Mouse (Mus musculus): ENCODE results near the gene Draxin. TPM values are rescaled to one million over a fixed set of nuclear protein-coding genes. Genes with fewer than 3 reads are reported as not detected.
A peak's percentile ranks its signal among the peaks of the same experiment; 100 is the strongest.

The Draxin gene
- total RNA-seq, 2 experiments from 2014 or later, result 0.42 TPM; not detected in 1

DNA sequence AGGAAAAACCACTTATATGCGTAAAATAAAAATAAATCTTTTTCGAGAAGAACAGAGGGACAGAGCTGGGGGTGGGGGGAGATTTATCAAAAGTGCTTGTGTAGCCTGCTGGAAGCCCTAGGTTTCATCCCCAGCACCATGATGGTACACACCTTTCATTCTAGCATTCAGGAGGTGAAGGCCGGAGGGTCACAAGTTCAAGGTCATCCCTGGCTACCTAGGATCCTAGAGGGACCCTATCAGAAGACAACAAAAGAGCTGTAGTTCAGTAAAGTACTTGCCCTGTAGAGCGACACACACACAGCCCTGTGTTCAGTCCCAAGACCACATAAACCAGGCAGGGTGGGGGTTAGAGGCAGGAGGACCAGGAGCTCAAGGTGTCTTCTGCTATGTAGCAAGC lies 23.5 kb upstream of the Draxin start:
- no peak for ATAC-seq (replicated peaks; ENCODE audit: low FRiP score, poor library complexity, severe bottlenecking)

DNA sequence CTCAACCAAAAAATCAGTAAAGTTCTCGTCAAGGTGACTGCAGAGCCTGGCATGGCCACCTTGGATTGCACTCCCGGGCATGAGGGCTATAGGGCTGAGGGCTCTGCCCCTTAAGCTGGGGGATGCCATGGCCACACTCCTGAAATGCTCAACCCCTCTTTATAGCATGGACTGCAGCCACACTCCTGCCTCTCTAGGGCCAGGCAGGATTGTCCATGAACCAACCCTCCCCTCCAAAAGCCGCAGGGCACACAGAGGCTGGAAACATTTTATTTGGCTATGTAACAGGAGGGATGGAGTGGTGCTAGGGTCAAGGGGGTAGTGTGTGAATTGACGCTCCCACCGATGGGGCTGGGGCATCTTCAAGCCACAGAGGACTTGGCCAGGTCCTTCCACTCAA lies 22.0 kb upstream of the Draxin start:
- ATAC-seq (replicated peaks; ENCODE audit: low FRiP score, poor library complexity, severe bottlenecking), result no peak

DNA sequence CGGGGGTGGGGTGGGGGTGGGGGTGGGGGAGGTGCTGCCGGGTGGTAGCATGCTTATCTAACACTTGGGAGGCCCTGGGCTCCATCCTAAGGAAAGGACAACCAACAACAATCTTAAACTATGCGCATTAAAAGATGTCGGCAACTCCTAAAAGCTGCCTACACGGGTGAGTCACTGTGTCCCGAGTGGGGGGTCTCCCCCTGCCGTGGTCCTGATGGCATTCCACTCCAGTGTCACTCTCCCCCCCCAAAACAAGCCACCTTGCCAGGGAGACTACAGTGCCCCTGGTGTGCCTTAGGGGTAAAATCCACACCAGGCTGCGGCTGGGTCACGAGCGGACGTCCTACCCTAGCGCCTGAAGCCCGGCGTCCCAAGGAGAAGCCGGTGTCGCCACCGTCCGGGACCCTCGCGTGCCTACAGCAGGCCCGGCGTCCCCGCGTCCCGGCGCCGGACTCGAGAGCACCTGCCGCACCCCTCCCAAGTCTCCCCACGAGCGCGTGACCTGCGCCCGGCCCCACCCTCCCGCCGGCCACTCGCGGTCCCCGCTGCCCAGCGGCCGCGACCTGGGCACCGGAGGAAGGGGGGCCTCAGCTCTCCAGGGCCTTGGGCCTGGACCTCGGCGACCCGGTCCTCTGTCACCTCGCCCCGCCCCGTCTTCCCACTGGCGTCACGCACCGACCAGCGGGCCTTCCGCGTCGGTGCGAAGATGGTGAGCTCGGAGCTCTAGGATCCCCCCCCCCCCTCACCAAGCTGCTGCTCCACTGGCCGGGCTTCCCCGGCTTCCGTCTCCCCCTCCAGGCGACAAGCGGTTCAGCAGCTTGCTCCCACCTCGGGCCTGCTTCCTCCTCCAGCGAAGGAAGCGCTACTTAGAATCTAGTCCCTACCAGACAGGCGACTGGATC lies 21.0 kb upstream of the Draxin start, which contains the start of gene Fbxo6:
Fbxo6 (minus strand) TSS at position 874 of the 902 bp plus-strand sequence.
- ATAC-seq (replicated peaks; ENCODE audit: low FRiP score, poor library complexity, severe bottlenecking), result peak; percentile 80

DNA sequence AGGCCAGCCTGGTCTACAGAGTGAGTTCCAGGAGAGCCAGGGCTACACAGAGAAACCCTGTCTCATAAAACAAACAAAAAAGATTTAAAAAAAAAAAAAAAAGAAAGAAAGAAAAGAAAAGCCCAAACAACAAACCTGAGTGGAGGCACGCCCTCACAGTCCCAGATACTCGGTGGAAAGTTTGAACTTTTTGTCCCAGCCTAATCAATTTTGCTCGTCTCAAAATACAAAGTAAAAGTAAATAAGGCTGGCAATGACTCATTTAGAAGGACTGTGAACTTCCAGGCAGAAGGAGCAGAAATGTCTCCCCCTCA lies 20.4 kb upstream of the Draxin start:
- no peak for ATAC-seq (replicated peaks; ENCODE audit: low FRiP score, poor library complexity, severe bottlenecking)

DNA sequence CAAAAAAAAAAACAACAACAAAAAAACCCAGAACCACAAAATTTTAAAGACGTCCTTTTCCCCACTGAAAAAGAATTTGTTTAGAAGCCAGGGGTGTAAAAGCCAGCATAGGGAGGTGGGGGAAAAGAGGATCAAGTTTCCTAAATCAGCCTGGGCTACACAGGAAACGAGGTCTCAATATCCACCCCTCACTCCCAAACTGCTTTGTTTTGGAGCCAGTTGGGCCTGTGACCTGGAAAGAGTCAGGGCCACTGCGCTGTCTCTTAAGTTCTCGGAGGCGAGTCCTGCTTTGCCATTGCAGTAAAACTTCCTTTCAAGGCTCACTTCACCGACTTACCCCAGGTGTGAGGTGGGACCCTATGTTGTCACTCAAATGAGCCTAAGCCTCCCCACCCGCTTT lies 19.7 kb upstream of the Draxin start:
- no peak for ATAC-seq (replicated peaks; ENCODE audit: low FRiP score, poor library complexity, severe bottlenecking)

DNA sequence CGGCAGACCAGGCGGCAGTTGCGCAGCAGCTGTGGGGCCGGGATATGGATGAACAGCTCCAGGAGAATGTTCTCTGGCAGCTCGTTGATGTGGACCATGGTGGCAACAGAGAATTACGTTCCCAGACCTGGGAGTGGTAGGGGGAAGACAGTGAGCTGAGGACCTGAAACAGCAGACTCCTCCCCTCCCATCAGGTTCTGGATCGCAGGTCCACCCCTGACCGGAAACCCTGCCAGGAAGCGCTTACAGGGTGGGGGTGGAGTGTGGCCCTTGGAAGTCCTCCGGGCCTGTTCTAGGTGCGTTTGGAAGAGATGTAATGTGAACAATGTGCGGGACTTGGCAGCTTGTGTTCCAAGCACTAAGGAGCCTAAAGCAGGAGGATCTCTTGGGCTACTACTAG lies 19.0 kb upstream of the Draxin start:
- ATAC-seq (replicated peaks; ENCODE audit: low FRiP score, poor library complexity, severe bottlenecking), result no peak

DNA sequence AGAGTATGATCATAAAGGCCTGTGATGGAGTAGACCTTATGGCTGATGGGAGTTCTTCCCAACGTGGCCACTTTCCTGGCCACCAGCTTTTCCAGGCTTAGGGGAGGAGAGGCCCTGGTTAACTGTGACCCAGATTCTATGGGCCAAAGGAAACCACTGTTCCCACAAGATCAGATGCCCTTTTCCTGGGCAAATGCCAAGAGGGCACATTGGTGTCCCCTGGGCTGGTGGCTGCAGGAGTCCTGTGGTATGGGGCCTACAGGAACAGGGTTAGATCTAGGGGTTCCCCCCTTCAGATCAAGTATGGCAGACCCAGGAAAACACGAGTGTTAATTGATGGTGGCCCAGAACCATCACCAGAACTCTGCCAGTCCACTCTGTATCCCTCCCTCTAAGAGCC lies 17.2 kb upstream of the Draxin start:
- no peak for ATAC-seq (replicated peaks; ENCODE audit: low FRiP score, poor library complexity, severe bottlenecking)

DNA sequence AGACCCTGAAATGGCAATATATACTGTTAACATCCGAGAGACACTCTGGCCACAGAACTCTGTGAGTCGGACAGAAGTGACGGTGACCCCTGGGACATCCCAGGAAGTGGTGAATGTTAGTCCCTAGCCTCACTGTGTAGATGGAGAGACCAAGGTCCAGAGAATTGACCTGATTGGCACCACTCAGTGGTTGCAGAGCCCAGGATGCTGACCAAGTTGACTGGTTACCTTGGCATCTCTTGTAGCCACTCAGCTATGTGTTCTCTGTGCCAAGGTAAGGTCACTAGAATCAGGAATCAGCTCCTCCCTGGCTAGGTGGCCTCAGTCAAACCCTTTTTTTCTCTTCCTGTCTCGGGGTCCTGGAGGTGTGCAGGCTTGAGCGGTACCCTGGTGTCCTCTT lies 13.2 kb upstream of the Draxin start:
- no peak for ATAC-seq (replicated peaks; ENCODE audit: low FRiP score, poor library complexity, severe bottlenecking)

DNA sequence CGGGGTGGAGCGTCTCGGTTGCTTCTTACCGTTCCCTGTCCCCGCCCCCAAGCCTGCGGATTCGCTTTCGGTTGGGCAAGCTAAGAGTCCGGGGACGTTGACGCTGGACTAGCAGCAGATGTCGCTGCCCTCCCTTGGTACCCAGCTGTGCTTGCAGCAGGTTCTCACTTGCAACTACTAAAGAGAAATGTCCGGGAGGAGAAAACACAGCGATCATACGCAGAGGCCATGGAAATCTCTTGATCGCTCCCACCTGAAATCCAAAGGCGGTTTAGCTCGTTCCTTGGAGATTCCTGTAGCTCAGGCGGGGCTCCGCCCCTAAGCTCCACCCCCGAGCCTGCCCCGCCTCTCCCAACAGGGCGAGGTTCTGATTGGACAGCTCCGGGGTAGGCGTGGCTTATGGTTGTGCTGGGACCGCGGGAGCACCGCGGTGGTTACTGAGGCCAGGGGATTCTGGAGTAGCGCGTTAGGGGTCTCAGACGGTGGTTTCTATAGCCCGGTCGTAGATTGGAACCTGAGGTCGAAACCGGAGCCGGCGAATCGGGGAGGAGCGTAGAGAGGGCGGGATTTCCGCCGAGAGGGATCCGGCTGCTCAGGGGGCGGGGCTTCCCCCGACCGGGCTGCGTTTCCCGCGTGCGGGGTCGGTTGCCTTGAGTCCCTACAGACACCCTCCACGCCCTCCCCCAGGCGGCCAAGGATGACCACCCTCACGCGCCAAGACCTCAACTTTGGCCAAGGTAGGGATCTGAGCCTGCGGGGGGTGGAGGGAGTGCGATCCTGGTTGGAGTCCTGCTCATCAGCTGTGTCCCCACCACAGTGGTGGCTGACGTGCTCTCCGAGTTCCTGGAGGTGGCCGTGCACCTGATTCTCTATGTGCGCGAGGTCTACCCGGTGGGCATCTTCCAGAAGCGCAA lies 9.9 kb upstream of the Draxin start:
- peak; percentile 94 for ATAC-seq (replicated peaks; ENCODE audit: low FRiP score, poor library complexity, severe bottlenecking)

DNA sequence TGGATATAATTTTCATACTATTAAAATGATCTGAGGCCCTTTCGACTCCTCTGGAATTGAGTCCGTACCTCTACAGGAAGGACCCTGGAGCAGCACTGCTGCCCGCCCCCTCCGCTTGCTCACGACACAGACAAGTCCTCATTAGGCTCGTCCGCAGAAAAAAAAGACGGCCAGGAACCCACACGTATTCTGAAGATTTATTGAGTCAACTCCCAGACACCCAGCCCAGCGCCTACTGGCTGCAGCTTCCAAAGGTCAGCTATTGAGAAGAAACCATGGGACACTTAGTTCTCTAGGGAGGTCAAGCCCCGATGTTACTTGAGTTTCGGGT lies 9.2 kb upstream of the Draxin start:
- ATAC-seq (replicated peaks; ENCODE audit: low FRiP score, poor library complexity, severe bottlenecking), result peak; percentile 21

DNA sequence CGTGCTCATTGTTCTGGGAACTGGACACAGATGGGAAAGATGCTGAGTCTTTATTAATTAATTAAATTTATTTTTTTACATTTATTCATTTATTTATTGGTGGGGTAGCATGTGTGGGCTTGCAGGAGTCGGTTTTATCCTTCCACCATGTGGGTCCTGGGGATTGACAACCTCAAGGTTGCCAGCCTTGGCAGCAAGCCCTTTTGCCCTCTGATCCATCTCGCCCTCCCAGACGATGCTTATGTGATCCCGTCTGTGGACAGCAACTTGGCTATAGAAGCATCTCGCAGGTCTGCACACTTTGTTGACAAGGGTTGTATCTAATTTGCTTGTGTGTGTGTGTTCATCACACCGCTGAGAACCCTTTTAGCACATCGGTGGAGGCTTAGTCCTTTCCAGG lies 7.0 kb upstream of the Draxin start:
- no peak for ATAC-seq (replicated peaks; ENCODE audit: low FRiP score, poor library complexity, severe bottlenecking)

DNA sequence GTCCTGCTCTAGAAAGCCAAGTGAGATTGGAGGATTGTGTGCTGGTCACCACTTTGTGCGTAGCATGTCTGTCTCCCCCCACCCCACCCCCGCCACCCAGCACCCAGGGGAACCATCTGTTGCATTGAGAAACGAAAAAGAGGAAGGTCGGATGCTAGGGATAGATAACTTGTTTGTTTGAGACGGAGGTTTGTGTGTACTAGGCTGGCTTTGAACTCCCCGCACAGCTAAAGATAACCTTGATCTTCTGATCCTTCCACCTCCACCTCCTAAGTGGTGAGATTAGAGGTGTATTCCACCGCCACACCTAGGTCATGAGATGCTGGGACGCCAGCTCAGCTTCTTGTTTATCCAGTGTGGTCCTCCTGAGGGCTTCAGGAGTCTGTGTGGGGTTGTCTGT lies 4.5 kb upstream of the Draxin start:
- ATAC-seq (replicated peaks; ENCODE audit: low FRiP score, poor library complexity, severe bottlenecking), result no peak

DNA sequence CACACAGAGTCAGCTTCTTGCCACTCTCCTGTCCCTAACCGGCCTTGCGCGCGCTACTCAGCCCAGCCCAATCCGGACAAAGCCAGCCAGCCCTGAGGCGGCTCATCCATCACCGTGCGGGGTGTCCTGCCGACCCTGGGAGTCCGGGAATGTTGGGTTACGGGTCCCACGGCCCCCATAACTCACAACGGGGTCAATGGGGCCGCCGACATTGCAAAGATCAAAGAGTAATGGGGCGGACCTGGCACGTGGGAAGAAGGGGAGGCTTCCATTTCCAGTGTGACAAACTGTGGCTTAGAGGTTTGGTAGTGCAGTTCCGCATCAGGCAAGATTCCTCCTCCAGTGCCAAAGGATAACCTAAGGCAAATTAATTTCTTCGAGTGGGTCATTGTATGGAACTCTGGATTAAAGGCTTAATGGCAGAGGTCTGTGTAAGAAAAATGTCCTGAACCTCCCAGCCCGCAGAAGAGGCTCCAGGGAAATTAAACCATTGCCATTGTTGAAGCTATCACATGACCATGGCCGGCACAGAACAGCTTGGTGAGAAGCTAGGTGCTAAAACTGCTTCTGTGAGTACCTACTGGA lies 1.1 kb upstream of the Draxin start:
- ATAC-seq (replicated peaks; ENCODE audit: low FRiP score, poor library complexity, severe bottlenecking), result no peak

DNA sequence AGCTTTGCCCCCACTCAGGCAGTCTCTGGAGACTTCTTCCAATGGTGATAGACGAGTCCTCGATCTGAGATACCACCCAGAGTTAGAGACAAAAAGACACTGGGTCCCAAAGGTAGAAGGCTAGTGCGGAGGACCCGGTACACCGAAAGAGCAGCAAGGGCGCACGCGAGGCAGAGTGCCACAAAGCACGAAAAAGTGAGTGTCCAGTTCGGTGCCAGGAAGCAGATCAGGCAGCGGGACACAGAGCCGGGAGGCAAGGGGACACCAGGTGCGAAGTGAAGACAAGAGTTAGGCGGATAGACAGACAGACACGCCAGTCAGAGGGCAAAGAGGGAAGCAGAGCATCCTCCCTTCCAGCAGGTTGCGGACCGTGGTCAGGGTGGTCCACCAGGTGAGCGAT lies 365 bp downstream of the Draxin start, which contains the start of gene Mad2l2:
Mad2l2 (plus strand) TSS at position 252 of the 400 bp plus-strand sequence.
- ATAC-seq (replicated peaks; ENCODE audit: low FRiP score, poor library complexity, severe bottlenecking), result no peak

DNA sequence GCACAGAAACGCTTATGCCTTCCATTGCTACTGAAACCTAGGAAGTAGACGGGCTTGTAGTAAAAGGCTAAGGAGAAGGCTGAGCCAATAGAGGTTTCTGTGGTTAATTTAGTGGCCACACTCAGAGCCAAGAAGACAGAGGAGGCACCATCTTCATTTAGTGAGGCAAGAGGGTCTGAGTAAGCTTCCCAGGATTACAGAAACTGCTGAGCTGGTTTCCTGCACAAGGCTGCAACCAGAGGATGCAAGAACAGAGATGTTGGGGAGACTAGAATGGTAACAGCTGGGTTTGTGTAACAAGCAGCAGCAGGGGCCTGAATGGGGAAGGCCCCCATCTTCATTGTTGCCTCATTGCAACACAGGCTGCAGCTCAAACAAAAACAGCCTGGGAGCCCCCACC lies 1.8 kb downstream of the Draxin start:
- ATAC-seq (replicated peaks; ENCODE audit: low FRiP score, poor library complexity, severe bottlenecking), result no peak

DNA sequence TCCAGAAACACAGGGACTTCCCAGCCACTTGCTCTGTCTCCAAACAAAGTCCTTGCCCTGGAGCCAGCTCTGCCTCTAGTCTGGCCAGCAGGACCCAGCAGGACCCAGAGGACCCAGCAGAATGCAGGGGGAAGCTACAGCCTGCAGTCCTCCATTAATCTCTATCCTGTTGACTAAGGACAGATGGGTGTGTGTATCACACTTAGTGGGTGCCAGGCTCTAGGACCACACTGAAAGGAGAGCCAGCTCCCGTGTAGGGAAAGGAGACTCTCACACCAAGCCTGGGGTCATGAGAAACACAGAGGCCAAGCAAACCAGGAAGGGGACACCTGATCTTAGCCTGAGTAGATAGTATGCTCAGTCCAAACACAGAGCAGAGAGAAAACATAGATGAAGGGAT lies 2.3 kb downstream of the Draxin start:
- ATAC-seq (replicated peaks; ENCODE audit: low FRiP score, poor library complexity, severe bottlenecking), result no peak

DNA sequence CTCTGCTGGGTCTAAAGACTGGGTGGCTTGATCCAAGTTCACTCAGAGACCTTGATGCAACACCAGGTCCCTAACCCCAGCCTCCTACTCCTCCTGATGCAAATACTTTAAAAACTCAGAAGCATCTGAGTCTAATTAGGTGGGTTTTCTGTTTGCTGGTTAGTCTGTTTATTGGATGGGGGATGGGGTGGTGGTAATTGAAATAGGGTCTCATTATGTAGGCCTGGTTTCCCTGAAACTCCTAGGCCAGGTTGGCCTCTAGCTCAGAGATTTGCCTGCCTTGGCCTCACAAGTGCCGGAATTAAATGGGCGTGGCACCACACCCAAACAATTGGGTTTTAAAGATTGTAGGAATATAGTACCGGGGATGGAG lies 7.8 kb downstream of the Draxin start:
- no peak for ATAC-seq (replicated peaks; ENCODE audit: low FRiP score, poor library complexity, severe bottlenecking)

DNA sequence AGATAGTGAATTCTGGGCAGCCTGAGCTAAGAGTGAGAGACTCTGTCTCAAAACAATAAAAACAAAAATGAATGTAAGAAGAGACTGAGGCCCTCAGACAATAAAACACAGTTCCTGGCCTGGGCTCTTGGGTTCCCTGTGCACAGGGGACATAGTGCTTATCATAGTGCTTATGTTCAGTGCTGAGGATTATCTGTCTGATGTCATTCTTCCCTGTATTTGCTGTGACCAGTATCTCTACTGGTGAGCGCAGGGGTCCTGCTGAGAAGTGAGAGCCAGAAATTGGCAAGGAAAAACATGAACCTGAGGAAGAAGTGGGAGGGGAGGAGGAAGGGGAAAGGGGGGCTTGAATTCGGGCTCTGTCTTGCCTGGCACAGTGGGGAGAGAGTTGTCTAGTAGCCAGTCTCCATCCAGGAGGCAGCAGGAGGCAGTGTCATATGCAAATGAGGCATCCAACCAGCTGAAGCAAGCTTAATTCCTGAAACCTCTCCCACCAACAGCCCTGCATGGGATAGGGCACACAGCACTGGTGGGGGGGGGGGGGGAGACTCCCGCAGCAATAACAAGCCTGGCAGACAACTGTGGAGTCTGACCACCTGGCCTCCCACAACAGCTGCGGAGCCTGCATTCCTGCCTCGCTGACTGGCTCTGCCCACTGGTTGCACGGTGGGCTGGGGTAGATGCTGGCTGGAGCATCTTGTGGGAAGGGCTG lies 8.4 kb downstream of the Draxin start:
- no peak for ATAC-seq (replicated peaks; ENCODE audit: low FRiP score, poor library complexity, severe bottlenecking)

DNA sequence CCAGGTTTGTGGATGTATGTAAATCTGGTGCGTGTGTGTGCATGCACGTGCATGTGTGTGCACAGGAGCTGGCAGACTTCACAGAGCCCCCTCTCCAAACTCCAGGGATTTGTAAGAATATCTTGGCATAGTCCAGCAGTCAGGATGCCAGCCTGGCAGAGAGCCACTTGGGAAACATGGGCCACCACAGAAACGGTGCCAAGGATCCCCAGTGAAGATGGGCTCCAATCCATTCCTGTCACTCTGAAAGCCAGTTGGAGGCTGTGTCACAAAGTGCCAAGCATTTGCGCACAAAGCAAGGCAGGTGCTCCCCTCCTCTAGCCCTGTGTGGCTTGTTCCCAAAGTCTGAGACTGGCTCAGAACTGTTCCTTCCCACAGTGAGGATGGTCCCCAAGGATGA lies 9.1 kb downstream of the Draxin start:
- no peak for ATAC-seq (replicated peaks; ENCODE audit: low FRiP score, poor library complexity, severe bottlenecking)

DNA sequence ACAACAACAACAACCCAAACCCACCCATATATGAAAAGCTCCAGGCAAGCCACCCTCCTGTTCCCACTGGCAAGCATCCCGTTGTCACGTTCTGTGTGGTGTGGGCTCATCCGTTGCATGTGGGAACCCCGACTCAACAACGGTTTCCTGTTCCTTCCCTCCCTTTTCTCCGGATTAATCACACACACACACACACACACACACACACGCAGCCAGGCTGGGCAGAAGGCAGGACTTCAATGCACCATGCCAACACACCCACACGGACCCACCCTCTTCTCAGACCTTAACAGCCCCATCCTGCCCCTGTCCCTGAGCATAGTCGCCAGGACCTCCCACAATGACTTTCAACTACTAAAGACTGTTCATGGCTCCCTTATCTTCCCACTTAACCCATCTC lies 9.9 kb downstream of the Draxin start:
- ATAC-seq (replicated peaks; ENCODE audit: low FRiP score, poor library complexity, severe bottlenecking), result no peak
